Mouse (Mus musculus) urinary bladder, adult 18-20 months (tissue): ENCODE data around the gene Ankrd11.
A peak's percentile ranks its signal among the peaks of the same experiment; 100 is the strongest.

Source experiments
- DNase-seq, 2 experiments: peaks; one replicate each; pipeline ENCODE4 v3.0.0; 2022; ENCODE audit warnings: low spot score in 2 of 2, mixed read lengths in 2 of 2

Gene Ankrd11

DNA sequence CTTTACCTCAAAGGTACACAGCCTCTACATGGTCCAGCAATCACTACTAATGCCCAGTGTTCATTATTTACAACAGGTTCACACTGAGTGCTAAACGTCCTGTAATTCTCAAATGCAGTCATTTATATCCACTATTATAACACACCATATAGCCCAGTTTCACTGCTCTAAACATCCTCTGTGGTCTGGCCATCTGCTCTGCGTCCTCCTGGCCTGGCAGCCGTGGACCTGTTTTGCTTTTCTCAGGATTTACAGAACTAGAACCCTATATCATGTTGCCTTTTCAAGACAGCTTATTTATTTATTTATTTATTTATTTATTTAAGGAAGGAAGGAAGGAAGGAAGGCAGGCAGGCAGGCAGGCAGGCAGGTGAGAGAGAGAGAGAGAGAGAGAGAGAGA, 114.2 kb downstream of the Ankrd11 start:
- no peak for DNase-seq

DNA sequence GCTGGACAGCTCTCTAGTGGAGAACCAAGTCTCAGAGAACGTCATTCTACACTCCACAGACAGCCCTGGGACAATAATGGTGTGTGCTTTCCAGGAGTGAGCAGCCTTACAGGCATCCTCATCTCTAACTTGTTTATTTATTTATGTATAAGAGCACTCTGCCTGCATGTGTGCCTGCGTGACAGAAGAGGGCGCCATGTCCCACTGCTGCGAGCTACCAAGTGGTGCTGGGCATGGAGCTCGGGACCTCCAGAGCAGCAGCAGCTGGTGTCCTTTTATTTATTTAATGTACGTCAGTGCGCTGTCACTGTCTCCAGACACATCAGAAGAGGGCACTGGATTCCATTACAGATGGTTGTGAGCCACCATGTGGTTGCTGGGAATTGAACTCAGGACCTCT, 115.3 kb downstream of the Ankrd11 start:
- DNase-seq = no peak

DNA sequence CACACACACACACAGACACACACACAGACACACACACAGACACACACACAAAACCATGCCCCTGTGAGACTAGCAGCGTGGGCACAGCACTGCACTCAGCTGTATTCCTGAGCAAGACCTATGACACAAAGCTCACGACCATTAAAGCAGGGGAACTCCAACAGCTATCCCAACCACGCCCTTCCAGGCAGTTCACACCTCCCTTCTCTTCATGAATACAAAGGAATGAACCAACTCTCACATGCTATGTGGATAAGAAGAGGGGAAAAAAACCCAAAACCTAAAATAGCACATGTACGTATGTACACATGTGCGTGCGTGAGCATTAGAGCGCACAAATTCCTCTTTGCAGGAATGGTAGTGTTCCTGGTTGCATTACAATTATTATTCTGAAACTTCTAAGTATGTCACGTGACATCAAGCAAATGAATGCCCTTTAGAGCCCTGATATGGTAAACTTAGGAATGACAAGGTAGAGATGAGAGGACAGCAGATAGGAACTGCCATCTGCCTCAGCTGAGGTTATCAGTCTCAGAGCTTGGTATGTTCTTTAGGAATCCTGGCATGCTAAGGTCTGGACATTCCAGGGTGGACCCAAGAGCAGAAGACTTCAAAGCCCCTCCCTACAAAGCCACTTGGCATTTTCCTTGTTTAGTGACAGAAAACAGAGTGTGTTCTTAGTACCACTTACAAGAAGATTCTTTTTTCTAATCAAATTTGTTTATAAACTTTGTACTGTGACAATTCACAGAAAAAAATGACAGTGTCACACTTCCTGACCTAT, 115.9 kb downstream of the Ankrd11 start:
- DNase-seq = no peak

DNA sequence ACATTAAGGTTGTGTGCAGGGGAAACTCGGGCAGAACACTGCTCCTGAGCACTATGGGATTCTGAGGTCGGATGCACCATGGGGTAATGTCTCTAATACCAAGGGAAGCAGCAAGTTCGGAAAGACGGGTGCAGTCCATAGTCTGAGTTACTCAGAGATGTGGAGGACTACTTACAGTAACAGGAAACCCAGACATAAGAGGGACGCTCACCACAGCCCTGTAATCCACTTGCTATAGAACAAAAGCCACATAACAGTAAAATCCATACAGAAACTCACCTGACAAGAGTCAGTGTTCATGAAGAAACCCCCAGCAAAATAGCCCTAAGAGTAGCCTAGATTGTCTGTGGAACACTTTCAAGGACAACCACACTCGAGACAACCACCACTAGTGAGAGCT, 118.0 kb downstream of the Ankrd11 start:
- DNase-seq = no peak

DNA sequence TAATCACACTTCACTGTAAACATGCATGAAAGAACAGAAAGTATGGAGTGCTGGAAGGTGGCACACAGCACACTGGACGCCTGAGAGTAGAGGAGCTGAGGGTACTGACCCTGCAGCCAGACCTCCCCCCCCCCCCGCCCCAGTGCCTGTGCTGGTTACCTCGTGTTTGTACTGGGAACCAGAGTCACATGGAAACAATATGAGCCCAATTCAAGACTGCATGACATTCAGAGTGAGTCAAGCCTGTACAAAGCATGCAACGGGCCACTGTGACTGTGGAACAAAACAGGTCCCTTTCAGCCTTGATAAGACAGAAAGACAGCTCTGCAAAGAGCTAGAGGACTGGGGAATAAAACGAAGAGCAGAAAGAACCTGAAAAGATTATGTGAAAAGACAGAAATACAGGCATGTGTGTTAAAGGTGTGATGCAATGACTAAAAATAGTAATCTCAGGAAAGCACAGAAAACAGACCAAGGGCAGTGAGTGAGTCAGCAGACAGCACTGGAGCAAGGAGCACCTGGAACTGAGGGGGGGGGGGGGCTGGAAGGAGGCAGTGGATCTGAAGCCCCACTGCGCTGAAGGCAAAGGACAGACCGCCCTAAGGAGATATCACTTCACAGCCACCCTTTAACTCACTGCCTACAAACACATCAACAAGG, 118.5 kb downstream of the Ankrd11 start:
- no peak for DNase-seq

DNA sequence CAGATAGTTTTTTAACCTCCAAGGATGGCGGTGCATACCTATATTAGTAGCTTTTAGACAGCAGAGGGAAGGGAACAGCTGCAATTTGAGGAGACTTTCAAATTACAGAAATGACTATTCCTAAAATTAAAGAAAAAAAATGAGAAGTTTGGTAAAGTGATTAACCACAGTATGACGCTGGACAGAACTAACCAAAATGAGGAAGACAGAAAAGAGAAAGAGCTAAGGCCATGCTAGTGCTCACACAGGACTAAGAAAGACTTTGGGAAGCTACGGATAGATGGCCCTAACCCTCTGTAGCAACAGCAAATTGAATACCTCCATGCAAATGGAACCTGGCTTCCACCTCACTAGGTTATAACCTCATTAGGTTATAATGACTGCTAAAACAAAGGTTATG, 119.1 kb downstream of the Ankrd11 start:
- no peak for DNase-seq

DNA sequence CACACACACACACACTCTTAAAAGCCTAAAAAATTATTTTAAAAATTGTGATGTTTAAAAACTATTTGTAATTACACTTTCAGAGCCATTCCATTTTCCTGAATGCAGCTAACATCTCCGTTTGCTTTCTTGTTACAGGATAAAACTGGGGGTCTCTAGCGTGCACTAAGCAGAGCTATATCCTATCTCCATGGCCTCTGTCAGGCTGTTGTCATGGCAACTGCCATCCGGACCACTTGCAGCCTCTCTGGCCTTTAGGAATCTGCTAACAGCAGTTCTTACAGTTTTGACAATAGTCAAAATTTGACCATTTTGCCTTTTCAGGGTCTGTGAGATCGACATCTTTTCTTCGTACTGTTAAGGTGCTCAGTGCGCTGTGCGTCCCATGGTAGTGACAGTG, 121.2 kb downstream of the Ankrd11 start:
- DNase-seq = no peak

DNA sequence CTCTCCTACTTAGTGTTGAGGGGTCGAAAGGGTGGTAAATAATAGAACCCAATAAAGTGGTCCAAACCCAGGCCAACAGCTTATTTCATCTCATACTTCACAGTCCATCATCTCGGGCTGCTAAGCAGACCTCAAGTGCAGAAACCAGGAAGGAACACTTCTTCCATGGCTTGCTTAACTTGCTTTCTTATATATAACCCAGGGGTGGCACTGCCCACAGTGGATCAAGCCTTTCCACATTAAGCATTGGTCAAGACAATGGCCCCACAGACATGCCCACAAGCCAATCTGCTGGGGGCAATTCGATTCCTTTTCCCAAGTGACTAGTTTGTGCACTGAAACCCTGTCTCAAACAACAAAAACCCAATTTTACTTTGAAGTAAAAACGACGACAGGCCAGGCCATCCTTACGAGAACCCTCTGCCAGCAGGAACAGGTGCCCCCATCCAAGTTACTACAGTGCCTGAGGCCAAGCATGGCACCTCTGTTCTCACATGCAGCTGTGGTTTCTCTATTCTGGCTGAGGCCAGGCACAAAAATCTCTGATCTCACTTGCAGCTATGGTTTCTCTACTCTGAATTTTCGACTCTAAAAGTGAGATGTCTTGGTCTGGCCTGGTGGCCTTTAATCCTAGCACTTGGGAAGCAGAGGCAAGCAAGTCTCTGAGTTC, 123.5 kb downstream of the Ankrd11 start:
- DNase-seq = no peak

DNA sequence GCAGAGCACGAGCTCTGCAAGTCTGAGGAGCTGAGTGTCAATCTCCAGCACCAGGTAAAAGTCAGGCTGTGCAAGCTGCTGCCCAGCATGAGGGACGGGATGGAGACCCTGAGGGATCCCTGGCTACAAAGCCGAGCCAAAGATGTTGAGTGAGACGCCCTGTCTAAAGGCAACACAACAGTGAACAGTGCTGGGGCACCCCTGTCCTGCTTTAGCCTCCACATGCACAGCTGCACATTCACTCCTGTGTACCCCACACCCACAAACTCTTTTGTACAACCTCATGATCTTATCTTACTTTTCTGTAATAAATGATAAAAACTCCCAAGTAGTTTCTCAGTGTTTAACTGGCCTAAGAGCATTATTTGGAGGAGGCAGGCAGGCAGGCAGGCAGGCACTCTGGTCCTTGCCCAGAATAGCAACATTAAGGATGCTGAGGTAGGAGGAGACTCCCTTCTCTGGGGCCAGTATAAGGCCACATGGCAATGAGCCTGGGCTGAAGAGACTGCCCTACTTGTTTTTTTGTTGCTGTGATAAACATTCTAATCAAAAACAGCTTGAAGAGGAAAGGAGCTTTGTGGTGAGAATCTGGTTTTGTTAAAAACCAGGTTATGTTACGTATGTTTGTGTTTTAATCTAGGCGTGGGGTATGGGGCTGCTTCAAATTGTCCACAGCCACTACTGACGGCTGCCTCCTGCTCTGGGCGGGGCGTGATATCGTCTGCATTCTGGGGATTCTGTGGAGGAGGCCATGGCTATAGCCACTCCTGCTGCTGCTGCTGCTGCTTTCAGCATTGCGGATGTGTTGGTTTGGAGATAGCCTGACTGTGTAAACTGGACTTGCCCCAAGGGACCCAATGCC, 124.3 kb downstream of the Ankrd11 start:
- DNase-seq = no peak

DNA sequence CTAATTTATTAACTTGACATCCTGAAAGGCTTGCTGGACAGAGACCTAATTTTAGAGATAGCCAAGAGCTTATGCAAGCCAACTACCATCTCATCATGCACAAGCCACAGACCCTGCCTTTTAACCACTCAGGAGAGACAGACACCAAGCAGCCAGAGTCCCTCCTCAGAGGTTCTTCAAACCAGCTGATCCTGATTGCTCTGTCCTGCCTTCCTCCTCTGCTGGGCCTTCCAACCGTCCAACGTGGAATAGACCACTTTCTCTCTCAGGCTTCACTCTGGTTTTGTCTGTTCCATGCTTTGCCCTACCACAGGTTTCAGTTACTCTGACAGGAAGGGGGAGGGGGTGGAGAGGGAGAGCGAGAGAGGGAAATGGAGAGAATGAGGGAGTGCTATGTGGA, 125.3 kb downstream of the Ankrd11 start:
- no peak for DNase-seq

DNA sequence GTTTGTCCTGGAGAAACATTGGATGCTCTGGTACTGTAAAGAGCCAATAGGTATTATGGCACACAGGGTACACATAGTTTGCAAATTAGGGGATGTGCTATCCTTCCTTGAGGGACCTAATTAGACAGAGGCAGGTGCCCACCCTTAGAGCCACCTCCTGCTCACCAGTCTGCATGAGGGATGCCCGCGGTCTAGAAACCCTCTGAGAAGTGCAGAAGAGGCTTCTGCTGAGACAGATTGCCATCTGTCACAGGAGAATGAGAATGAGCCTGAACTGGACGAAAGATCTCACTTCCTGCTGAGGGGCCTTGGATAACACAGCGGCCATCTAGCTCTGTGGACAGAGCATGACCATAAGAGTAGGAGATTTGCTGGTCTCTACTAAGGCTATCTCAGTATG, 129.2 kb downstream of the Ankrd11 start:
- DNase-seq = no peak

DNA sequence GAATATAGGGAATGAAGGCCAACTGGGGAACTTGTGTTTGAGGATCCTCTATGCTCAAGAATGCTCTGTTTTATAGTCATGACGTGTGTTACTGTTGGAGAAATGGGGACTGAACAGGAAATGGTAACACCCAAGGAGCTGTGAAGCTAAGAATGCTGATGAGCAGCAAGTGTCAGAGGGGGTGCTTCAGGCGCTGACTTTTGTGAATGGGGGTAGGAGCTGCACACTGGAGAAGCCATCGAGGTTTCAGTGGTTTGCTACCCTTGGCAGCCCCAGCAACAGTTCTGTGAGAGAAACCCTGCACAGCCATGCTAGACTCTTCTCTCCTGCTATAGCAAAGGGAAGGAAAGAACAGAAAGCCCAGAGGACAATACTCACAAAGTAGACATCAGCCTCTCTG, 129.9 kb downstream of the Ankrd11 start:
- DNase-seq = no peak

DNA sequence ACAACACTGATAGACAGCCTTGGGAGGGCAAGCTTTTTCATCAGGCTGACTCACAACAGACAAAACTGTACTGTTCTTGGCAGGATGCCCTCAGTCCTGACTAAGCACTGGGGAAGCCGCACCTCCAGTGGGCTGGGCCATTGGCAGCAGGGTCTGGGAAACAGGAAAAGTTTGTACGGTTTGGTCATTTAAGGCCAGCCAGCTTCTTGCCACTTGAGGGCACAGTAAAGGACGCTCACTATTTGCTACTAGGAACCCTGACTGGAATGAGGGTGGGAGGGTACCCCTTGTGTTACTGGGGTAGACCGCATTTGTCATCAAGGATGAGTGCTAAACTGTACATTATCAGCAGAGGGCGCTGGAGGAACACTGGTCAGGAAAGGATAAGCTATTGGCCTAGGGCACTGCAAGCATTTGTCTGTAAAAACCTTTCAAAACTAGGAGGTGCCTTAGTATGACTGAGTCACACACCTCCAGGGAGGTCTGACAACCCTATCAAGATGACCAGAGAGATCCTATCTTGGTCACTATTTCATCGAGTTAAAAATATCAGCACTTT, 135.5 kb downstream of the Ankrd11 start:
- DNase-seq = peak; percentile 86 to 94

DNA sequence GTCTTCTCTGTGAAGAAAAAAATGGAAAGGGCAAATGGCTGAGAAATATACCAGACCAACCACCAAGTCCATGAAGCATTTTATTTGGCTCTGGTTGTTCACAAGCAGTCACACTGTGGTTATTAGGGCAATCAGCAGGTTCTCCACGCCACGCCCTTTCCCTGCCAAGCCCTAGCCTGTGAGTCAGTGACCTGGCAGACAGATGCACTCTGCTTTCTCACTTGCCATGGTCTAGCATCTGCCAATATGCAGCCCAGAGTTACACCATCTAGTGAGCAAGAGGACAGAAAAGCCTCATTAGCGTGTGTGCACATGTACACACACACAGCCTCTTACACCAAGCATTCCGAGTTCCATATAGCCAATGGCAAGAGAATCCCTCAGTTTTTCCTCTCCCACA, 136.7 kb downstream of the Ankrd11 start:
- DNase-seq = peak in 1 of 2 experiments; percentile 52

DNA sequence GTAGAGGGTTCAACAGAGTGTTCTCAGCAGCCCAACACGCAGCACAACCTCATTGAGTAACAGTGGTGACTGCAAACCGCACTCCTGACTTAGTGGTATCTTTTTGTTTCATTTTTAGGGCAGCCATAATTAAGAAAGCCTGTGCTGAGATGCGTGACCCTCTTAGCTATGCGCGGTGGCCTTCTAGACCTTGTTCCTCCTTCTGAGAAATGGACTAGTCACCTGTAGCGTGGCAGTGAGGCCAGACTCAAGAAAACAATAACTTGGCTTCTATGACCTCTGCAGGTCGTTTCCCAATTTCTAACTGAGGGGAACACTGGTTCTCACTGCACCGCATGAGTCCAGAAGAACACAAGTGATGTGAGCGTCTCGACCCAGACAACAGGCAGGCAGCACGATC, 137.6 kb downstream of the Ankrd11 start:
- no peak for DNase-seq

DNA sequence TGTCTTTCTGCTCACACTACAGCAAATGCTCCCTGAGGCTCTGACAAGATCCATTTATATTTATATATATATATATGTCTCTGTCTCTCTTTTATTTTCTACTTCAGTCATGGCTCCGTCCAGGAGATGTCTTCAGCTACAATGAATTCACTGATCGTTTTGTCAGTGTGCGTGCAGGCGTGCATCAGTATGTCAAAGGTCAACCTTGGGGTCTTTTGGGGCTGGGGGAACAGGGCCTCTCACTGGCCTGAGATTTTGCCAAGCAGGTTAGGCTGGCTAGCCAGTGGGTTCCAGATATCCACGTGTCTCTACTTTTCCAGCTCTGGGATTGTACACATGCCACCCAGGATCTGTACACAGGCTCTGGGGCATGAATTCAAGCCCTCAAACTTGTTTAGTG, 139.1 kb downstream of the Ankrd11 start:
- no peak for DNase-seq

DNA sequence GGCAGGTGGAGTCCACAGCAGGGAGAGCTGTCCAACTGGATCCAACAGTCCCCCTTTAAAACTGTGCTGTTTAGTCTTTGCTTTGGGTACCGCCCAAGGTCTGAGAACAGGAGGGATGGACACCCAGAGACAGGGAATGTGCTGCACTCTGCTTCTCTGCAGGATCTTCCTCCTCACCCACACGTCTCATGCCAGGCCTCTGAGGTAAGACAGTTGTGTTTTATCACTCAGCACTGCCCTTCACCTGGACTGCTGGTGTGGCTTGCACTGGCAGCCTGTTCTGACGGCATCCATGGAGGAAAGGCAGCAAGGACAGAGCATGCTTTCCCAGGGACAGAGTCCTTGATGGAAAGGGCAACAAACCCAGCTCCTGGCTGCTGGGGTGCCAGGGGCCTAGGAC, 139.5 kb downstream of the Ankrd11 start:
- DNase-seq = no peak

DNA sequence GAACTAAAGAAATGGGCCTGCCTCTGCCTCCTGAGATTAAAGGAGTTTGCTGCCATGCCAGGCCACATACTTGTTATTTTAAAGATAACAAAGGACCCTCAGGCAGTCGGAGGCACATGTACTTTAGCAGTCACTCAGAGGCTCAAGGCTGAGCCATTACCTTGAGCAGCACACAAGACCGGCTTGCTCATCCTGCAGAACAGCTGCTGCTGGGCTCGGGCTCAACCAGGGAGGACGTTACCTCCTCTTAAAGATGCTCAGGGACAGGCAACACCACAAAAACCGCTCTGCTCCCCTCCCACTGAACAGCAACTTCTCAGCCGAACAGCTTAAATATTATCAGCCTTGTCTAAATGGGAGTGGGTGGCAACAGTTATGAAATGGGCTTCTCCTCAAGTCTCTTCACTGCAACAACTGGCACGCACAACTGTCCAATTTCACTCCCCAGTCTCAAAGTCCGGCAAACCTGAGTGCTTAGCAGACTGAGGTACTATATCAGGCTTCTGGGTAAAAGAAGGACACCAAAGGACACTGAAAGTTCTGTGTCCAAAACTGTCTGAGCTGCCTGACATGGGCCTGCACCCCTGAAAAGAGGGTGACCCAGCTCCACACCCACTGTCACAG, 140.1 kb downstream of the Ankrd11 start:
- no peak for DNase-seq

DNA sequence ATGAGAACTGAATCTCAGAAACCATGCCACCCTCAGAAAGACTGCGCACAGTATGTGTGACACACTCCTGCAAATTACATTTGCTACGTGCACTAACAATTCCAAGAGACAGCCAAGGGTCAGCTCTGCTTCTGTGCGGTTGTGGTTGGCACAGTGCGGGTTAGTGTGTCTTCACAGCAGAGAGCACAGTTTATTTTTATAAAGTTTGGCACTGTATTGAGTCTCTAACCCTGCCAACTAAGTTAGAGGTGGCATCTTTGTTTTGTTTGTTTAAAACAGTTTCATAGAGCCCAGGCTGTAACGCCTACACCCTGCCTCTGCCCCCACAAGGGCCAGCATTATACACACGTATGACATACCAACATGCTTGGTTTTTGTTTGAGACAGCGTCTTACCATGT, 140.6 kb downstream of the Ankrd11 start:
- no peak for DNase-seq

DNA sequence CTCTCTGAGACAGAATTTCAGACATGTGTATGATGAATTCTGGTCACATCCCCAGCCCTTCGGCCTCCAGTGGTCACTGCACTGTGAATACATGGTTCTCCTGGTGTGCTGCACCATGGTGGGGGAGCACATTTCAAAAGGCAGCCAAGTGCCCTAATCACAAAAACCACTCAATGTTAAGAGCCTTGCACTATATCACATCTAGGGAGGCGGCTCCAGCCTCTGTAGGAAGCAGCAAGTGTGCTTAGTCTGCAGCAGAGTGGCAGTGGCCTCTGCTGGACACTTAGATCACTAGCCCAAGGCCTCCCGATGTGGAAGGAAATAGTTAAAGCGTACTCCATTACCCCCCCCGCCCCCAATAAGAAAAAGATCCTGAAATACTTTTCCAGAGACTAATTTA, 143.0 kb downstream of the Ankrd11 start:
- no peak for DNase-seq

DNA sequence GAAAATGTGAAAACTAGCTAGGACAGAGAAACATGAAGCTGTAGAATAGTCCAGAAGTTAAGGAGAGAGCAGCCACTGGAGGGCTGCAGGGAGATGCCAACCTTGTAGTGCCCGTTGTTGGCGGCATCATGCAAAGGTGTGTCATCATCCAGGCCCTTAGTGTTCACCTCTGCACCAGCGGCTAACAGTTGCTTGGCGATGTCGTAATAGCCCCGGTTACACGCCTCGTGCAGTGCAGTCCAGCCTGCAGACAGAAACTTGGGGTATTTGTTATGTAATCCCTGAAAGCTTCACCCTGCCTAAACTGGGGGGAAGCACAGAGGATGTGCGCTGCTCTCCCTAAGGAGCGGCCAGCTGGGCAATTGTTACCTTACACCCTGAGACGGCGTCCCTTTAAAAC, 143.6 kb downstream of the Ankrd11 start:
- DNase-seq = no peak
